Mouse (Mus musculus) adrenal gland, postnatal 25 days (tissue): ENCODE data around the gene Ninj1. TPM values are rescaled to one million over a fixed set of nuclear protein-coding genes. Genes with fewer than 3 reads are reported as not detected.

Experiments
- DNase-seq: peaks from one replicate; pipeline ENCODE4 v3.0.0; 2021; ENCODE audit warnings: mixed read lengths
- long read RNA-seq: library from polyadenylated mRNA; stranded (forward); transcript quantifications from one replicate; pipeline ENCODE4 v2.0.0, GENCODE M21; 2021
- total RNA-seq: library from RNA; stranded (reverse); gene quantifications from 2 replicates; pipeline ENCODE4 v1.2.3, GENCODE M21; 2021

Gene Ninj1
- total RNA-seq, result 47.6 and 55.2 TPM in 2 replicates
- long read RNA-seq, transcript Ninj1-201 (4 exons, 1,187 nt), result major isoform, 149 of 163 reads
- long read RNA-seq, partial matches to known transcripts, result 6 of 163 reads
- long read RNA-seq, other reads (novel, unspliced or antisense), result 6 of 163 reads

DNA sequence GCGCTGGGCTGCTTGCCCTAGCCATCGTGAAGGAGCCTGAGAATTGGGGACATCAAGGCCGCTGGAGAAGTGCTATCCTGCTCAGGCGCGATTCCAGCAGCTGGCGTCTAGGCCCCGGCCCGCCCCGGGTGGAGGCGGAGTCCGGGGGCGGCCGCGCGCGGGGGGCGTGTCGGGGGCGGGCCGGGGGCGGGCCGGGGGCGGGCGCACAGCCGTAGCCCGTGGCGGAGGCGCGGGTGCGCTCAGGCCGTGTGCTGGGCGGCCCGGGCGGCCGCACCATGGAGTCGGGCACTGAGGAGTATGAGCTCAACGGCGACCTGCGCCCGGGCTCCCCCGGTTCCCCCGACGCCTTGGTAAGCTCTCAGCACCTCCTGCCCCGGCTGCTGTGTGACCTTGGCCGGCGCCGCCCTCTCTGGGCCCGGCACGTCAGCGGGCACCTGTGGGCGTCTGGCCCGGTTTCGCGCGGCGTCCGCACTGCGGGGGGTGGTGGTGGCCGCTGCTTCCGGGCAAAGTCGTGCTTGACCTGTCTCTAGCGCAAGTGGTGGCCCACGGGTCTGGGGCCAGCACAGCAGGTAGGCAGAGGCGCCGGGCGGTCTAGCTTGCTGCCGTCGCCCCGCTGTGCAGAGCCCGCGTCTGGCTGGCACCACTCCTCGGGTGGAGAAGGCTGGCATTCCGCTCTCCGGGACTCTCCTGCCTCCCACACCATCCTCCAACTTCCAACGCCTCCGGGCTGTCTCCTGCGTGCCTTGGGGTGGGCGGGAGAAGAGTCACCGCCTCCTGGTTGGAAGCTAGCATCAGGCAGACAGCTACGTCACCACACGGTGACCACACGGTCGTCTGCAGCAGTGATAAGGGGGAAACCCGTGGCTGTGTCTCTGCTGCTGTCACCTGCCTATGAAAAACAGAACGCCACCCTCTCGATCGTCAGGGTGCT lies at the start of gene Ninj1:
Ninj1 (plus strand) TSS at position 198 of the 931 bp plus-strand sequence.
- peak; percentile 91 for DNase-seq

DNA sequence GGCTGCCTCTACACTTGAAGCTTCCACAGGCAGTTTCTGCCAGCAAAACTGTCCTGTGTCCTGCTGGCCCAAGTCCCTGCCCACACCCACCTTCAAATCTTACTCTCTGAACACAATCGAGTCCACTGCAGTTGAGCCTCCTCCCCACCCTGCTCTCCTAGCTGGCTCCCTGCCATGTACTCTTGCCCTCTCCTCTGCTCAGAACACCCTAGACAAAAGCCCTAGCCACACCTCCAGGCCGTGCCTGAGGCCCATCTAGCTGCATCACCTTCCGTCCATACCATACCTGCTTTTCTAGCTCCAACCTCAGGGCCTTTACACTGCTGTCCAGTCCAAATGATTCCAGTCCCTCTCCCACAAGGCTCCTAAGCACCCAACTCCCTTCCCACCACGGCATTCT lies 46.7 kb upstream of the Ninj1 start:
- DNase-seq, result no peak

DNA sequence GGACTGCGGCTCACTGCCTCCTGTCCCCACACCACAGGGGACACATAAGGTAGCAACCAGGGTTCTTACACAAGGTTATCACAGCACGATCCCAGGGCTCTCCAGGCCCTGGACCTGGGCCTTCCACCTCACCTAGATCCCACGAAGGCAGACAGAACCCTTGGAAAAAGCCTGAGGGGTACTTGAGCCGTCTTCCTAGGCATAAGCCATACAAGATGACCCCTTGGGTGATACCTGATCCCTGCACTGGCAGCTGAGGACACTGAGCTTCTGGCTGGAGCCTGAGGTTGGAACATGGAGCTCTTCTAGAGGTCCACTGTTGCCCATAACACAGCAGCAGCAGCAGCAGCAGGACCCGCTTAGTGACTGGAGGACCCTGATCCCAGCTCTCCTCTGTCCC lies 44.9 kb upstream of the Ninj1 start:
- no peak for DNase-seq

DNA sequence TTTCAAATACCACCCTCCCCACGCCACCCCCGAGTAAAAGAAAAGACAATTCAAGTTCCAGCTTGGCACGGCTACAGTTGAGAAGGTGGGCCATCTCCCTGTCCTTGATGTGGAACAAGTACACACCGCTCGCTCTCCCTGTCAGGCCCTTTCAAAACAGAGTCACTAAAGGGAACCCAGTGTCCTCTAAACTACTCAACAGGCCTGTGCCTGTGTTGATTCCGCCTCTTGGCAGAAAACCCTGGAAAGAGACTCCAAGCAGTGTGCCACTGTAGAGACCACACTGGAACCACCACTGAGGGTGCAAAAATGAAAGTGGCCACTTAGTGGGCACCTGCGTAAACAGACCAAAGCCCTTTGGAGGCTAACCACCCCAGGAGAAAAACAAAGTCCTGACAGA lies 44.0 kb upstream of the Ninj1 start:
- DNase-seq, result no peak

DNA sequence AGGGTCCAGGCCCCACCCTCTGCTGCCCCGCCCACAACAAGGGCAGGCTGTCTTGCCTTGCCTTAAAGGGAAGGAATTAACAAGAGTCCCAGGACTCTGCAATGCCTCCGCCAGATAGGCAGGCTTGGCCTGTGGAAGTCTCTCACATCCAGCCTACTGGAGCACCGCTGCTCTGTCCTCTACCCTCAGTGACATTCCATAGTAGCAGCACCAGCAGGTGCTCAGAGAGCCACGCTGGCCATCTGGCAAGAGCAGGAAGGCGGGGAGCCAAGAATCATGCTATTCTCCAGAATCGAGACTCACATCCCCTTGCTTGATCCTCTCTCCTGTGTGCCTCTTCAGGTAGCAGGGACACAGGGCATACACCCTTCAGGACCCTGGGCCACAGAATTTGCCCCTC lies 42.8 kb upstream of the Ninj1 start:
- no peak for DNase-seq

DNA sequence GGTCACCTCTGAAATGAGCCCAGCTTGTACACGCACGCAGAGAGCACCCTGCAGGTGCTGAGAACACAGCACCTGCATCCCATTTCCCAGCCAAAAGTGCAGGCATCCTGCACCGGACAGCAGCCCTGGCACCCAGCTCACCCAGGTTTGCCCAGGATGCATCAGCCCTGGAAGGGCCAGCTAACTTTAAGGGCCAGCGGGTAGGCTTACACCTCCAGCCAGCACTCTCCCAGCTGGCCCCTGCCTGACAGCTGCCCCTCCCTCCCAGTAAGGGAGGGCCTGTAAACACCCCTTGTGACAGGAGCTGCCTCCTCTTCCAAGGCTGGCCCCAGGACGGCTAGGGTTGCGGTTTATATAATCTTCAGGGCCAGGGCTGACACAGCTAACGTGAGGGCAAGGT lies 41.9 kb upstream of the Ninj1 start:
- no peak for DNase-seq

DNA sequence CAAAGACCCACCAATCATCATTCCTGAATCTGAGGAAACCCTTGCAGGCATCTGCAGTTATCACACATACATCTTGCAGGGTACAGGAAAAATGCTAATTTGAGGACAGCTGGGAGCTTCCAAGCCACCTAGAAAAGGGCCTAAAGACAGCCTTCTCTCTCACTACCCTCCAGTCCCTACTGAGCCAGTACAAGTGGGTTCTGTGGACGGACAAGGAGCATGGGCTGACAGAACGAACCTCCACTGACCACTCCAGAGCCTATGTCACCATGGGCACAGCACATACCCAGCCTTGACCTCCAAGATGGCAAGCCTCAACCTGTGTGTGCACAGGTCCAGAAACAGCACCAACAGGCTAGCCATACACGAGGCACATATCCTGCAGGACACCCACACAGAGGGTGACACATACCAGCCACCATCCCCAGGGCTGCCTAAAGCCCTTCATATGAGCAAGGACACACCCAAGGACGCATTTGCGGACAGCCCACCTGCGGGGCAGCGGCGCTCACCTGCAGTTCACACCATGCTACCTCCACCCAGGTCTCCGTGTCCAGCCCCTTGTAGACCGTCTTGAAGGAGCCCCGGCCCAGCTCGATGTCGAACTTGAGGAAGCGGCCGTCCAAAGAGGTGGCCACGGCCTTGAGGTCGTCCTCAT lies 41.1 kb upstream of the Ninj1 start:
- DNase-seq, result no peak

DNA sequence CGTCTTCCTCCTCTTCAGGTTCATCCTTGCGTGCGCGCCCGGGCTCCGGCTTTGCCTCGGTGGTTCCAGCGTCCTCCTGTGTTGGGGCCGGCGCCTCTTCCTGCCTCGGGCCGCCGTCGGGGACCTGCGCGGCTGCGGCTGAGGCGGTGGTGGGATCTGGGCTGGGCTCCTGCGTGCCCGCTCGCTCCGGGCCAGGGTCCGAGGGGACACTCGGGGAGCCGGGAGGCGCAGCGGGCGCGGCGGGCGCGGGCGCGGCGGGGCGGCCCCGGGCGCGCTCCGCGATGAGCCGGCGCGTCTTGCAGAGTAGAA lies 40.6 kb upstream of the Ninj1 start:
- no peak for DNase-seq

DNA sequence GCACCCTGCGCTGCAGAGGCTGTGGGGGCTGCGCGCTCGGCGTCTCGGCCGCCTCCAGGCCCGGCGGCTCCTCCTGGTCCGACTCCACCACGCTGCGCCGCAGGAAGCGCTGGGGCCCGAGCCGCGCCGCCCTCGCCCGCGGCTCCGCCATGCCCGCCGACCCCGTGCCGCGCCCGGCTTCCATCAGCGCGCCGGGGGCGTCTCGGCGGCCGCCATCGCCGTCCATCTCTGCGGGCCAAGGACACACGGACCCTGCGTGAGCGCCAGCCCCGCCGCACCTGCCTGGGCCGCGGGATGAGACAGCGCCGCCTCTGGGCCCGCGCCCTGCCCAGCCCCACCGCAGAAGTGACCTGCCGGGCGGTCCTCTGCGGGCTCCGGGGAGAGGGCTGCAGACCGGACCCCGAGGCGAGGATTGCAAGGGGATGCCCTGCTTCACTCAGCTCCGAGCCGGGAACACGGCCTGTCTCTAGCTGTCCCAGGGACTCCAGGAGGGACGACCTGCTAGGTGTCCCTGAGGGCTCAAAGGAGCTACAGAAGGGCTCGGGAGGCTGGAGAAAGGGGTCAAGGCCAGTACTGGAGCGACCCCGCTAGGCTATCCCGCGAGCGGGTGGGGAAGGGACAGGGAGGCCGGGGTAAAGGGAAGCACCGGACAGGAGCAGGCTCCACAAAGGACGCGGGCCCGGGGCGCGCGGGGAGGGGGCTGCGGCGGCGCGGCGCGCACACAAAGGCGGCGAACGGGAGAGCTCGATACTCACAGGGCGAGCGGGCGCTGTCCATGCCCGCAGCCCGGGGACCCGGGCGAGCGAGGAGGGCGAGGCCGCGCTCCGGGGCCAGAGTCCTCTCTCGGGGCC lies 40.1 kb upstream of the Ninj1 start:
- DNase-seq, result peak; percentile 33

DNA sequence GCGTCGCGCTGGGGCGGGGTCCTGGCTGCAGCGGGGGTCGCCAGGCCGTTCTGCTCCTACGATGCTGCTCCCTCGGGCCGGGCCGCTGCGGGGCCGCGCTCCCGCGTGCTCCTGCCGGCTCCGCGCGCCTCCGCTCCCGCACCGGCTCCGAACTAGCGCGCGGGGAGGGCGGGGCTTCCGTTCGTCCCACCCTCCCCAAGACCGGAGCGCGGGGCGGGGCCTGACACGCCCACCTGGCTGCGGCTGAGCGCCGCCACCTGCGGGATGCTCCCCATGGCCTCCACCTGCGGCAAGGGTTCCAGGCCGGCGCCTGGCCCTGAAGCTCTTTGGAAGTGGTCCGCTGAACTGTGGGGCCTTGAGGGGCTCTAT lies 39.4 kb upstream of the Ninj1 start, which contains the start of gene Wnk2:
Wnk2 (minus strand) TSS at position 157 of the 369 bp plus-strand sequence.
- peak; percentile 79 for DNase-seq

DNA sequence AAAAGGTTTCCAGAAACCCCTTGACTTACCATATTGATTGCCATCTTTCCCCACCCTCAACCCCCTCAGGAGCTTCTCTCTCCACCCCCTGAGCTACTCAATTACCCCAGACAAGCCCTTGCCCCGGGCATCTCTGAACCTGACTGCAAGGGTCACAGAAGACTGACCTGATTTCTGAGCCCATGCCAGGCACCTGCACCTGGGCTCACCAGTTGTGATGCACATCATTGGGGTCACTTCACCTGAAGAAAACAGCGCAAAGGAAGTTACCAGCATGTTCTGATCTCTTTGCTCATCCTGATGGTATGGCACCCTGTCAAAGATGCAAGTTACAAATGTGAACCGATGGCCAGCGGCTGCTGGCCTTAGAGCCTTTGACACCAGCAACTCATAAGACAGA lies 38.6 kb upstream of the Ninj1 start:
- no peak for DNase-seq

DNA sequence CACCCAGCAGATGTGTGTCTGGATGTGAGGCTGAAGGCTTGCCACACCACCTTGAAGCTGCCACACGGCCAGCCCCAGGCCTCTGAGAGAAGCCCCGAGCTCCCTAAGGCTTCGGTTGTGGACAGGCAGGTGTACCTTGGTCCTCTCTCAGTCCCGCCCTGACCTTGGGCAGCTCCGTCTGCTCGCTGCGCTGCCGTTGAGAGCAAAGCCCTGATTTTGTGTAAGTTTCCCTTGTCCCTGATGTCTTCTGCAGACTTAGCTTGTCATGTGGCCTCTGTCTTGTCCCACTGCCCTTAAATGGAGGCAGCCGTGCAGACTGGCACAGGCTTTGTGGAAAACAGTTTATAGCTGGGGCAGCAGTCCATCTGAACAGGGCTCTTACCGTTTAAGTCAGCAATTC lies 33.3 kb upstream of the Ninj1 start:
- DNase-seq, result no peak

DNA sequence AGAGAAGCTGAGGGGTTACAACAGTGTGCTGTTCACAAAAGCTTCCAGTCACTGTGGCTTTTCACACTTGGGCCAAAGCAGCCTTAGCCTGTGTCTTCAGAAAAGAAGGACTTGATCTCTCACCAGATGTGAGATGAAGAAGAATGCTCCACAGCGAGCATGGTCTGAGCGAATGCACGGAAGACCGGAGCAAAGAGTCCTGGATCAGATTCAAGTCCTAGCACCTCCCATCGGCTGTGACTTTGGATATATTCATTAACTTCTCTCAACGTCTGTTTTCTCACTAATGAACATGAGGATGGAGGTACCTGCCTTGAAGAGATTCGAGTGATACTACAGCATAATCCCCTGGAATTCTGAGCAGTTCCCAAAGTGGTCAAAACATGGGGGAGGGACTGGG lies 32.7 kb upstream of the Ninj1 start:
- no peak for DNase-seq

DNA sequence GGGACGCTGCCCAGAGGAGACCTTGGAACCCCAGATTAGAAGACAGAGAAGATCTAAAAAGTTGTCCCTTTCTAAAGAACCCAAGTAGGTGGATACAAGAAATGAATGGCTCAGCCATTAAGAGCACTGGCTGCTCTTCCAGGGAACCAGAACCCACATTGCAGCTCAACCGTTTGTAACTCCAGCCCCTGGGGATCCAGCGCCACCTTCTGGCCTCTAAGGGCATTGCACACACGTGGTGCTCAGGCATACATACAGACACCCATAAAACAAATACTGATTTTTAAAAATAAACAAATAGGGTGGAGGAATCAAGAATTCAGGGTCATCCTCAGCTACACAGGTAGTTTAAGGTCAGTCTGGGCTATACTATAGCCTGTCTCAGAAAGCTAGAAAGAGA lies 30.6 kb upstream of the Ninj1 start:
- no peak for DNase-seq

DNA sequence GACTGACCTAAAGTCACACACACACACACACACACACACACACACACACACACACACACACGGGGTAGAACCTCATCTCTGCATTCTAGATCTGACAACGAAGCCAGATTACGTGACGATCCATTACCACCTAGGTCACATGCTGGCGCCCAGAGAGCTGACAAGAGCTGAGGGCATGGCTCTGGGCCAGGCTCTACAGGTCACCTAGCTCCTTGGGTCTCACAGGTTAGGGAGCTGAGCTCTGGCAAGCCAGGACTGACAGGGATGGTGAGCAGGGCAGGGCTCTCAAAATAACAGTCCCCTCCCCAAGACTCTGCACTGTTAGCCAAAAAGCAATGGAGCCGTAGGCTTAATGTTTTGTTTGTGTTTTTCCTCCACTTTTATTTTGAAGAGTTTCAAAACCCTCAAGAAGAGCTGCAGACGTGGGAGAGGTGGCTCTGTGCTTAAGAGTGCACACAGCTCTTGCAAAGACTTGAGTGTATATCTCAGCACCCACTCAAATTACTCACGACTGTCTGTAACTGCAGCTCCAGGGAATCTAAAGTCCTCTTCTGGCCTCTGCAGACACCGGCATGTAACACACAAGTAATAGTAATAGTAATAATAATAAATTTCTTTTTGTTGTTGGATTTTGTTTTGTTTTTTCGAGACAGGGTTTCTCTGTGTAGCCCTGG lies 29.1 kb upstream of the Ninj1 start:
- DNase-seq, result no peak

DNA sequence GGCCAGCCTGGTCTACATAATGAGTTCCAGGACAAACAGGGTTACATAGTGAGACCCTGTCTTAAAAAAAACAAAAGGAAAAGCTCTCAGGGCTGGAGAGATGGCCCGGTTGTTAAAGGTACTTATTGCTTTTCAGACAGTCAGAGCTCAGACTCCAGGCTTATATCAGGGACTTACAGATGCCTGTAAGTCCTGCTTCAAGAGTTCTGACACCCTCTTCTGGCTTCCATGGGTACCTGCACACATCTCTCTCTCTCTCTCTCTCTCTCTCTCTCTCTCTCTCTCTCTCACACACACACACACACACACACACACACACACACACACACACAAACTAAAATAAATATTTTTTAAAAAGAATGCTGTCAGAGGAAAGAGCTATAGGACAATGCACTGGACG lies 26.0 kb upstream of the Ninj1 start:
- no peak for DNase-seq

DNA sequence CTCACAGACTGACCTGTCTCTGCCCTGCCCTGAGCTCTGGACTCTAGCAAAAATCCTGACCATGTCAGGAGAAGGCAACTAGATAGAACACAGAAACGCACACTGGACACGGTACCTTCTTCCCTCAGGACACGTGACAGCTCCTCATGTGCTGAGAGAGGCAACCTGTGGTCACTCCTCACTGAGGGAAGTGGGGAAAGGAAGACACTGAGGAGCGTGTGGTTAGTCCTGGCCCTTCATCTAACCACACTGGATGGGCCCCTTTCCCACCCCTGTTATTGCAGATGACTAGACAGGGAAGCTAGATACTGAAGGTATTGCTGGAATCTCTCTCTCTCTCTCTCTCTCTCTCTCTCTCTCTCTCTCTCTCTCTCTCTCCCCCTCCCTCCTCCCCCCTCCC lies 24.6 kb upstream of the Ninj1 start:
- DNase-seq, result no peak

DNA sequence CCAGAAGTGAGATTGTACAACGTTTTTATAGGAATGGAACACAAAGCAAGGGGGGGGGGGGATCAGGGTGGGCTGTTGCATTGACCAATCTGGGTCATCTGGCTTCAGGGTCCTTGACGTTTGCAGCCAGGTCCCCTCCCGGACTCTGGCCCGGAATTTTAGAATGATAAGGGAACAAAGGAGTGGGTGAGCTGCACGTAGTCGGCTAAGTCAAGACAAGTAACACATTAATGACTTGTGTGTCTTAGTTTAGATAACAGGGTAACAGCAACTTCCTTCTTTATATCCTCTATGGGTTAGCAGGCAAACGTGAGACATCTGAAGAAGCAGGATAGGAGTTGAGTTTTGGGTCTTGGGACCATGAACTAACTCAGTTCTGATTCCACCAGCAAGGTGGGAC lies 23.6 kb upstream of the Ninj1 start:
- no peak for DNase-seq

DNA sequence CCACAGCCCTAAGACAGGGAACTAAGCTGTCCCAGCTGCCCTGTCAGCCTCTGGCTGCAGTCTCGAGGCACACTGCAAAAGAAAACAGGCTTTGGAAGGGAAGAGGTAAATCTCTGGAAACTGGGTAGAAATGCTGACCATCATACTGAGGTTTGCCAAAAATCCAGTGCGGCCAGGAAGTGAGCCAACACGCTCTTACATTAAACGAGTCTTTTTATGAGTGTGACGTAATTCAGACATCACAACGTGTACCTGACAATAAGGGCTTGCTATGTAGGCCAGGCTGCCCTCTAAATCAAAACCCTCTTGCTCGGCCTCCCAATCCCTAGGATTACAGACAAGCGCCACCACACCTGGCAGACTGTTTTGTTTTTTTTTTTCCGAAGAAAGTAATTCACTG lies 20.2 kb upstream of the Ninj1 start:
- no peak for DNase-seq

DNA sequence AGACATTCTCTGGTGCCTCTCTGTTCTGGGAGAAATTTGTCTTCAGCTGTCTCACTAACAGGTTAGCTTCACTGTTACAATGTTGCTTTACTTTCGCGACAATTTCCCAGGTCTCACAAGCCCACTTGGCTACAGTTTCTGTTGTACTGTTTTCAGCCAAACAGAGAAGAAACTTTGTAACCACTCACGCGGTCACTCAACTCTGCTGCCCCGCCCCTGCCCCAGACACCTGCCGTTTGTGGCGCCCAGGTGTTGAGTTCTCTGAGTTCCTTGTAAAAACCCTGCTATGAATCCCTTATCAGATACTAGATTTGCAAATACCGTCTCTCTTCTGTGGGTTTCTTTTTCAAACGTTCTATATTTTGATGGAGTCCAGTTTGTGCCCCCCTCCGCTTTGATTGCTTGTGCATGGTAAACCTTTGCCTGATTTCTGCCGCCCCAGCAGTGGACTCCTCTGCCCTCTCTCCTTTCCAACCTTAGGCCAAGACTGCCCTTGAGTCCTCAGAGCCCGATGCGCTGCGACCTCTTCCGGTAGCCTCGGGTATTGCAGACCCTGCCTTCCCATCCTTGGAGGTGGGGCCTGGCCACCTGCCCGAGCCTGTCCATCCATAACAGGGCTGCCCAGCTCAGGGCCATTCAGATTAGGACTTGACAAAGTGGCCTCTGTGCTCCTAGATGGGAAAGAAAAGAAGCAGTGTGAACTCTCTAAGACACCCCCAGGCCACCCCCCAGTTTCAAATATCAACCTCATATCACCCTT lies 17.7 kb upstream of the Ninj1 start:
- peak; percentile 94 for DNase-seq

DNA sequence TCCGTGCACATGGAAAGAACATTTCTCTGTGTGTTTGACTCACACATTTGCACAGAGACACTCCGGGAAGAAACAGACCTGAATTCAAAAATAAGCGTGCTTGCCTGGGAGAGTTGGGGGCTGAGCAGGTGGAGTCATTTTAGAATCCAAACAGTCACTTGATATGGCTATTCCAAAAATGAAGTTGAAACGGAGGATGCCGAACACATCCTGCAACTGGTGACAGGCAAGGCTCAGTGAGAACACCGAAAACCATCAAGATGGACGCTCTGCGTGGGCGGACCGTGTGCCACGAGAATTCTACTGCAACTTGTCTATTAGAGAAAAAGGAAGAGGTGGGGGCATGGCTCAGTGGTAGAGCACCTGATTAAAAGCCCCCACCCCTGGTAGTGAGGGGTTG lies 16.7 kb upstream of the Ninj1 start:
- DNase-seq, result no peak
